Comparison of ENCODE assay signal across 21 mouse cellular contexts in genomic region chr13:76527326-76527725, GRCm38 (mm10).
DNase-seq lines count a peak whose midpoint lies in the region; TF ChIP-seq lines count a peak whose summit lies in the region.
"Had no signal": no experiment of that assay in that cellular context is flagged by ENCODE, and none has a peak within 500 bp of the region (broad histone marks: within the 10 kb centered on the region; RNA-seq: fewer than 3 reads in every experiment).

No protein-coding gene starts in this region.

- H3K9me3 ChIP-seq in ES-Bruce4 (replicated peaks; ENCODE audit: control insufficient read depth, insufficient read depth, low read length, poor library complexity, severe bottlenecking), result peaks cover 37% of the 10 kb centered on the region
- no peaks in the 10 kb centered on the region for H3K9me3 ChIP-seq in ES-E14 (ENCODE audit: control insufficient read depth, insufficient read depth, low read depth, low read length)
- H3K9me3 ChIP-seq: embryonic facial prominence, embryonic 10.5 days; embryonic facial prominence, embryonic 12.5 days; forebrain, embryonic 13.5 days; forebrain, embryonic 15.5 days had no signal

- H3K36me3 ChIP-seq in ES-Bruce4 (ENCODE audit: control insufficient read depth, insufficient read depth, low read length, poor library complexity, severe bottlenecking) (no peaks in the 10 kb centered on the region), ES-E14 (ENCODE audit: control insufficient read depth, insufficient read depth, low read length, poor library complexity, severe bottlenecking) (no peaks in the 10 kb centered on the region; the same call in 1 of the 2 replicates)
- H3K36me3 ChIP-seq: embryonic facial prominence, embryonic 10.5 days; embryonic facial prominence, embryonic 12.5 days; forebrain, embryonic 15.5 days had no signal

- no peaks in the 10 kb centered on the region for H3K4me1 ChIP-seq in ES-Bruce4 (ENCODE audit: control insufficient read depth, insufficient read depth, low read length)
- H3K4me1 ChIP-seq in ES-E14 (ENCODE audit: control insufficient read depth in 2 of 2, insufficient read depth in 2 of 2, low read length in 2 of 2, poor library complexity in 1 of 2), result no peaks in the 10 kb centered on the region; a peak in 1 of 4 replicates
- H3K4me1 ChIP-seq: embryonic facial prominence, embryonic 12.5 days; forebrain, embryonic 15.5 days had no signal

- no peak overlapping the region for H3K4me3 ChIP-seq in ES-Bruce4 (ENCODE audit: low read depth, low read length)
- no peak overlapping the region for H3K4me3 ChIP-seq in ES-E14 (ENCODE audit: insufficient read depth in 1 of 2, low read depth in 1 of 2, low read length in 2 of 2, poor library complexity in 1 of 2, severe bottlenecking in 1 of 2)
- H3K4me3 ChIP-seq: embryonic facial prominence, embryonic 10.5 days; embryonic facial prominence, embryonic 12.5 days; forebrain, embryonic 13.5 days; forebrain, embryonic 15.5 days had no signal

- DNase-seq in ES-E14 (ENCODE audit: low read depth, low spot score) (peak; percentile 31), ZHBTc4 (ENCODE audit: low read depth, low spot score) (peak; percentile 66)
- no peak for DNase-seq in left cerebral cortex, adult 18-20 months (ENCODE audit: low spot score in 2 of 2)
- no peak for DNase-seq in gastrocnemius, postnatal 25 days
- DNase-seq: adrenal gland, adult 2 months; adrenal gland, postnatal 10 days; adrenal gland, postnatal 25 days; B cell, adult 2 months; cerebellum, adult 11 months; cerebellum, adult 18-20 months; cerebellum, adult 8-10 months; cerebellum, adult 9-11 months; cerebellum, postnatal 14 days; cerebellum, postnatal 36 days; forebrain, postnatal 0 days had no signal

- H3K27ac ChIP-seq in ES-Bruce4 (ENCODE audit: insufficient read depth, low read length) (peak overlapping the region; percentile 85), ES-E14 (ENCODE audit: insufficient read depth, low read depth, low read length, poor library complexity, severe bottlenecking) (peak overlapping the region; percentile 53; the same call in 1 of the 2 replicates)
- H3K27ac ChIP-seq: embryonic facial prominence, embryonic 10.5 days; embryonic facial prominence, embryonic 12.5 days; forebrain, embryonic 13.5 days; forebrain, embryonic 15.5 days had no signal

- no peaks in the 10 kb centered on the region for H3K27me3 ChIP-seq in ES-Bruce4 (ENCODE audit: control insufficient read depth, insufficient read depth, low read length, poor library complexity, severe bottlenecking)
- H3K27me3 ChIP-seq: CH12.LX; embryonic facial prominence, embryonic 12.5 days; forebrain, embryonic 13.5 days; forebrain, embryonic 15.5 days had no signal

- no peak for TF ChIP-seq POLR2A in ES-Bruce4 (IDR thresholded peaks at IDR 0.05; ENCODE audit: insufficient read depth, low read length)

- H3K9ac ChIP-seq in ES-Bruce4 (ENCODE audit: low read depth, poor library complexity, severe bottlenecking) (no peak overlapping the region), ES-E14 (ENCODE audit: insufficient read depth, low read depth, low read length, poor library complexity, severe bottlenecking) (no peak overlapping the region)
- H3K9ac ChIP-seq: embryonic facial prominence, embryonic 12.5 days; forebrain, embryonic 13.5 days; forebrain, embryonic 15.5 days; forebrain, postnatal 0 days had no signal

- in situ Hi-C loops in ES-E14 (cut with MboI; ENCODE audit: low sequenced_read_pairs in 2 of 2, unreplicated experiment in 2 of 2), result no loop called here

- no peak for TF ChIP-seq EP300 in ES-Bruce4 (IDR thresholded peaks at IDR 0.05; ENCODE audit: insufficient read depth, low read depth, low read length)

- no peak for TF ChIP-seq CTCF in ES-Bruce4 (IDR thresholded peaks at IDR 0.05; ENCODE audit: low read depth, low read length)

TF ChIP-seq in ES-E14, 5 proteins besides CTCF, POLR2A, EP300 and RAD21:
- TF ChIP-seq CHD2 (IDR thresholded peaks at IDR 0.05; ENCODE audit: low read depth, low read length) (no peak), ZC3H11A (IDR thresholded peaks at IDR 0.05; ENCODE audit: borderline replicate concordance, low read depth, low read length) (no peak), ZNF384 (IDR thresholded peaks at IDR 0.05; ENCODE audit: low read depth, low read length) (no peak)

Comparison
In these comparisons a context has a peak if more than half of its experiments do, and no peak if none do; other contexts are left out.
1. DNase-seq: peak in ES-E14 (single experiment) and ZHBTc4 (single experiment); none in left cerebral cortex, adult 18-20 months (0 of 2) and gastrocnemius, postnatal 25 days (single experiment).